Mouse (Mus musculus) adrenal gland, postnatal 25 days (tissue): Measurements from ENCODE around the gene Capn1. TPM values are rescaled to one million over a fixed set of nuclear protein-coding genes. Genes with fewer than 3 reads are reported as not detected.
A peak's percentile ranks its signal among the peaks of the same experiment; 100 is the strongest.

Experiments
- DNase-seq: peaks from one replicate; pipeline ENCODE4 v3.0.0; 2021; ENCODE audit warnings: mixed read lengths
- total RNA-seq: library from RNA; stranded (reverse); gene quantifications from 2 replicates; pipeline ENCODE4 v1.2.3, GENCODE M21; 2021

Gene Capn1
- total RNA-seq, 1 experiment from 2014 or later: 40.2 TPM

DNA sequence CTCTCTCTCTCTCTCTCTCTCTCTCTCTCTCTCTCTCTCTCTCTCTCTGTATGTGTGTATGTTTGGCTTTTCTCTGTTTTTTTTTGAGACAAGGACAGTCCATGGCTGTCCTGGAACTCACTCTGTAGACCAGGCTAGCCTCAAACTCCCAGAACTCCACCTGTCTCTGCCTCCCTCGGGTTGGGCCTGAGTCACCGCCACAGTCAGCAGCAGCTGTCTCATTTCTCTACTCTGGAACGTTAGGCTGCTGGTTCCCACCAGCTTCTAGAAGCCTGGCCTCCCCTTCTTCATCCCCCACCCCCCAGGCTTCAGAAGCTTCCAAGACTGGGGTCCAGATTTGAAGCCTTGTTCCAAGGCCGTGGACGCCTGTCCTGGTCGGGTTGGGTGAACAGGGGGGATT, 26.1 kb downstream of the Capn1 start:
- no peak for DNase-seq

DNA sequence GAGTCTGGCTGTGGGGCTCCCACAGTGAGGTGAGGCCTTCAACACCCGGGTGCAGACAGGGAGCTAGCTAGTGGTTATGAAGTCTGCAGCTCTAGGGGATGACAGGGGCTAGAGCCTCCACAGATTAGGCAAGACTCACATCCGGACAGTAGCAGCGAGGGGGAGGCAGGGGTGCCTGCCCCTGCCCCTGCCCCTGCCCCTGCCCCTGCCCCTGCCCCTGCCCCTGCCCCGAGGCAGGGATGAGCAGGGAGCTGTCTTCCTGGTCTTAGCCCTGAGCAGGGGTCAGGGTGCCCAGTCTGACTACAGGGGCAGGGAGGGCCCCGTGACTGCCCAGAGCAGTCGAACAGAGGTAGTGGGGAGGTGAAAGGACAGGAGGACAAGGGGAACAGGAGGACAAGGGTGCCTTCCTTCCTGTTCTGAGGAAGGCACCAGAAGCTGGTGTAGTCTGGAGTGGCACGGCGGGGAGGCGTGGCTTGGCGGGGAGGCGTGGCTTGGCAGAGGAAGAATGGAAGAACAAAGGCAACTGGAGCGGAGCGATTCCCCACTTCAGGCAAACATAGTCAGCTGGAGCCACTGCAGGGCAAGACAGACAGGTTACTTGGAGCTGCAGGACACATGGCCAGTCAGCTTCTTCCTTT, 26.8 kb downstream of the Capn1 start:
- peak; percentile 82 for DNase-seq

DNA sequence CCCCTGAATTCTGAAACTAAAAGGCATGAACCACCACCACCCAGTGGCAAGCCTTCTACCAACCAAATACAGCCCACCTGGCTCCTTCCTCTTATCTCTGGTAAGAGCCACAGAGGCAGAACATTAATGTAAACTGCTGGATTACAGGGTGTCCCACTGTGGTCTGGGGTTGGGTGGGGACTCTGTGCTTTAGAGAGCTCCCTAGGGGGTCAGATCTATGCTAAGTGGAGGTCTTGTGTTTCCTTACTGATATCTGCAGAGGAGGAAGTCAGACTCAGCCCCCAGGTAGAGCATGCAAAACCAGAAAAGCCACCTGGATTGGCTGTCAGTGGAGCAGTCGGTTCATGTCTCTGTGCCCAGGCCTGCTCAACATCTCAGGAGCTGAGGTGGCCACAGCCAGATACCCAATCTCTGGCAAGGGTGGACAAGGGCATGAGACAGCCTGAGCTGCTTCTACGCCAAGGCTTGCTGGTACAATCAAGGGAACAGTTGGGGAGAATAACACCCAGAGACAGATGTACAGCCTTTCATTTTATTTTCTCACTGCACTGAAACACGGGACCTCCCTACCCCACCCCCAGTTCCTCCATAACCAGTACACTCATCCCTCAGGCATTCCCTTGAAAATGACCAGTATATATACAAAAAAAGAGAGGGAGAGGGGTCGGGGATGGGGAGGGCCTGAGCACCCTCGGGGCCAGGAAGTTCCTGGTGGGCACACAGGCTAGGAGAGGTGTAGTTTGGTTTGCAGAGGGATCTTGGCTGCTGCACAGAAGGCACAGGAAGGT, 27.5 kb downstream of the Capn1 start:
- DNase-seq: no peak

DNA sequence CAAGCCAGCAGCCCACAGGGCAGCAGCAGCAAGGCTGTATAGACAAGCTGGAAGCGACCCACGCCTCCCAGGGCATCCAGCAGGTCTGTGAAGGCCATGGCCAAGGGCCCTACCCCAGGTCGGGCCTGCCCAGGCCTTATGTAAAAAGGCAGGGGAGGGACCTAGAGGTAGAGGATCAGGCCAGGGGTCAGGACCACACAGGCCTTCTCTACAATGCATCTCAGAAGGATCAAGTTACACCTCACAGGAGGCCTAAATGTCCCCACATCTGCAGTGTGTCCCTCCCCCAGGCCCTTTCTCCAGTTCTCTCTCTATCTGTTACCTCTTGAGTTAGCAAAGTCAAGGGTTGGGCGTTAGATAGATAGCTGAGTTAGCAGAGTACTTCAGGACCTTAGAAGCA, 29.7 kb downstream of the Capn1 start, which contains the start of gene Slc22a20:
TSS of gene Slc22a20 (minus strand) at position 101 of the 400 bp plus-strand sequence.
- DNase-seq: no peak

DNA sequence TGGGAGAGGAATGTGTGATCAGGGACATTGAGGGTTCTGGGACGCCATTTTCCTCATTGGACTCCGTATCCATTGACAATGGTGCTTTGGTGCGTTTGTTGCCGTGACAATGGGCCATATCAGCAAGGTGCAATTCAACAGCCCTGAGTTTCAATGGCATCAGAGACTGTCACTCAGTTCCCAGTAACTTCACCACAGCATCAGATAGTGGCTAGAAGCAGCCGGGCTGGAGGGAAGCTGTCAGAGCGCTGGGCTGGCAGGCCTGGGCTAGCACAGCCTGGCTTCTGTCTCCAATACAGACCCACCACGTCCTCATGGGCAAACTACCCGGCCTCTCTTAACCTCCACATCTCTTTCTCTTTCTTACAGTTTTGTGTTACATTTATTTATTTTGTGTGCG, 35.2 kb downstream of the Capn1 start:
- DNase-seq: no peak

DNA sequence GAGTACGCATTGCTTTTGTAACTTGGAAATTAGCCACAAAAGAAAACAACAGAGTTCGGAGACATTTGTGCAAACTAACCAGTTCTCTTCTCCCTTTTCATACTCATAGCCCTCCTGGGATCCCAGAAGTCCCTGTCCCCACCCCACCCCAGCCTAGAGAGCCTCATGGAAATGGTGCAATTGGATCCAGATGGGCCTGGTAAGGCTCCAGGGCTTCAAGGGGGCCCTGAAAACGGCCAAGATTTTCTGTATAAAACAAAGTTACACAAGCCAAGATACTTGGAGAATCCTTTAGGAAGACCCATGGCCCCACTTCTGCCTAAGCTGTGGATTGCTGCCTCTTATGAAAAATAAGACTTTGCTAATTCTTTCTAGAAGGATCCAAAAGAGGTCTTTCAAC, 38.0 kb downstream of the Capn1 start:
- no peak for DNase-seq

DNA sequence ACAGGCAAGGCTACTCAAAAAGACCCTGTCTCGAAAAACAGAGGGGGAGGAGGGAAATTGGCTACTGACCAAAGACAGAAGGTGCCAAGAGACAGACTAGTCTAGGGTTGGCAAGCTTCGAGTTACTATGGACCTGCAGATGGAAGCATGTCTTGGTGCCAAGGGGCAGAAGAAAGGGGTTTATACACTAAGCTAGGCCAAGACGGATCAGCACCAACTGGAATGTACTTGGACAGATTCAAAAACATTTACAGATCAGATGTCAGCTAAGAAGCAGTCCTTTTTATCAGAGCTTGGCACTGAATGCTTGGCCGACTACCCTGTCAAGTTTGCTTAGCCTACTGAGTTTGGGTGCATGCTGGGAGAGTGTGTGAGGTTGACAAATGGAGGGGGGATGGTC, 40.0 kb downstream of the Capn1 start:
- no peak for DNase-seq

- DNase-seq: no peak
These were observed 40.6 kb downstream of the Capn1 start for GRCm38 (mm10) chr19:5975112-5975511.

- DNase-seq: no peak
These were observed 48.0 kb downstream of the Capn1 start for GRCm38 (mm10) chr19:5967664-5968063.

GRCm38 (mm10) chr19:5966786-5967185, 48.9 kb downstream of the Capn1 start:
- DNase-seq: no peak

- DNase-seq: no peak
These were observed 49.8 kb downstream of the Capn1 start for GRCm38 (mm10) chr19:5965910-5966309.

DNA sequence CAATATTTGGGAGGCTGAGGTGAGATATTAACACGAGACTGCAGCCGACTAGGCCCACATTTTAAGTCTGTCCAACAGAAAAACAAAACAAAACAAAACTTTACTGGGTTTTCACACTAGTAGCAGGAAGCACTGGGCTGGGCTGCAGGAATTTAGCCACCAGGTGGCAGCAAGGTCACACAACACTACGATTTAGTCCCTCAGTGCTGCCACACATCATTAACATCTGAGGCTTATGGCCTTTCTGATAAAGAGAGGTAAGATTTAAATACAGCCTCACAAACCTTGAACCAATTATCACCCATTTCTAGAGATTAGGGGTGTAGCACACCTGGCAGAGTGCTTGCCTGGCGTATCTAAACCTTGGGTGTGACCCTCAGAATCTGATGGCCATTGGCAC, 50.4 kb downstream of the Capn1 start:
- DNase-seq: peak; percentile 76

DNA sequence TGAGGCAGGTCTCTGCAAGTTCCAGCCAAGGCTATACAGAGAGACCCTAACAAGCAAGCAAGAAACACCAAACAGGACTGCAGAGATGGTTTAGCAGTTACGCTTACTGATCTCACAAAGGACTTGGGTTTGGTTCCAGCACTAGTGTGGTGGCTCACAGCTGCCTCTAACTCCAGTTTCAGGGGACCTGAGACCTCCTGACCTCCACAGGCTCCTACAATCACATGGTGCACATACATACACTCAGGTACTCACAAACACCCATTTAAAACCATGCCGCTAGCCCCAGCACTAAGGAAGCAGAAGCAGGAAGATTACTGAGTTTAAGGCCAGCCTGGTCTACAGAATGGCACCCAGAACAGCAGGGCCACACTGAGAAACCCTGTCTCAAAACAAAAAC, 50.9 kb downstream of the Capn1 start:
- DNase-seq: no peak

DNA sequence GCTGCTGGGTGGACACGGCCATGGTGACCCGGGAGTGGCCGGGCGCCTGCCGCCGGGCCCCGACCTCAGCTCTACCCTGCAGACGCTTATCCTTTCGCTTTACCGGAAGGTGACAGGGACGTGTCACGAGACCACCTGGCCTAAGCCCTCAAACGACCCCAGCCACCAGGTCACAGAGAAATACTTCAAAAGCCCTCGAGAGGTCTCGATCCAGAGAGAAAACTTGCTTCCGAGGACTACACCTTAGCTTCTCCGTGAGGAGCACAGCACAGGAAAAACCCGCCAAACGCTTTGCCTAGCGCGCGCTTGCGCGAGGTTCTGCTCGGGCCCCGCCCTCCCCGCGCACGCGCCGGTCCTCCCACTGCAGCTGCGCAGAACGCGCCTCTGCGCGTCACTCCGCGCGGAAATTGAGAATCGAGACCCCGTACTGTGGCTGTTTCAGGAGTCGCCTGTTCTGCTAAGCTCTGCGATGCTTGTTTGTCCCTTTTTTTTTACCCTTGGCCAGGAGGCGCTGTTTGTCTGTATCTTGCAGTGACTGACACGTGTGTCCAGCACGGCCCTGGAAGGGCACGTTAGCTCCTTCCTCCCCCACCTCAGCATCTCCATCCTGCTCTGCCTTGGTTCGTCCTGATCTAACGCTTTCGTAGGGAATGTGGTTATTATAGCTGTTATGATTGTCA, 51.7 kb downstream of the Capn1 start, which contains the start of gene Pola2:
TSS of gene Pola2 (minus strand) at position 320 of the 680 bp plus-strand sequence.
- DNase-seq: peak; percentile 90

DNA sequence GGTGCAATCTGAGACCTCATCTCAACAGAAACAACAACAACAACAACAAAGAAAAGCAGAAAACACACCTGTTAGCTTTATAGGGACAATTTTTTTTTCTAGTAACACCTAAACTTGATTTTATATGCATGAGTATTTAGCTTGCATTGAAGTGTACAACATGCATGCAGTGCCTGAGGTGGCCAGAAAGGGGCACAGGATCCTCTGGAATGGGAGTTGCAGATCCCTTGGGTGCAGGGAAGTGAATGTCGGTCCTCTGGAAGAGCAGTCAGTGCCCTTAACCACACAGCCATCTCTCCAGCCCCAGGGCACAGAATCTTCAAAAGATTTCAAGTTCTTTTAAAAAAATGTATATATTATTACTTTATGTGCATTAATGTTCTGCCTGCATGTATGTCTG, 53.0 kb downstream of the Capn1 start:
- DNase-seq: no peak

DNA sequence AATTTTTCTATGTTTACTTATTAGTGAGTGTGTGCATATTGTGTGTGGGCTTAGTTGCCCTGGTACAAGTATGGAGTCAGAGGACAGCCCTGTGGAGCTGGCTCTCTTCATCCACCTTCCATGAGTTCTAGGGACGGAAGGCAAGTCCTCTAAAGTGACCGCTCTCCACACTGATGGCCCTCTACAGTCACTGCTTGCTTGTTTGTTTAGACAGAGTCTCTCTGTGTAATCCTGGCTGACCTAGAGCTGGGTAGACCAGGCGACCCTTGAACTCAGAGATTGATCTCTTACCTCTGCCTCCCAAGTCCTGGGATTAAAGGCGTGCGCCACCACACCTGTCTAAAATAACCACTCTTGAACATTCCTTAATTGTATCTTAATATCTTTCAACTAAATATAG, 58.3 kb downstream of the Capn1 start:
- no peak for DNase-seq

GRCm38 (mm10) chr19:5956685-5957084, 59.0 kb downstream of the Capn1 start:
- peak; percentile 79 for DNase-seq

GRCm38 (mm10) chr19:5955704-5956670, 59.7 kb downstream of the Capn1 start:
- no peak for DNase-seq

DNA sequence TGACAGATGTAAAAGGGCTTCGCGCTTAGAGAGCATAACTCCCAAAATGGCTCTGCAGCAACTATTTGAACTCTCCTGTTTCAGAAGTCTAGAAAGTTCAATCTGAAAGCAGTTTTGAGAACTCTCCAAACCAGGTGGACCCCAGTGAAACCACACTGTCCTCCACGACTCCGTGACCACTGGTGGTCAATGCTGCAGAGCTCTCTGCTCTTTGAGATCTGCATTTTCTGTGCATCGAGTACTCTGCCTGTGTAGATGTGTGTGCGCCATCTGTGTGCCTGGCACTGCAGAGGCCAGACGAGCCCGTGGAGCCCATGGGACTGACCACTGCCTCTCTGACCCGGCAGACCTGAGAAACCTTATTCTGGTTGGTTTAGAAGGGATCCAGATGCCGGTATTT, 60.8 kb downstream of the Capn1 start:
- DNase-seq: no peak

- DNase-seq: peak; percentile 65
These were observed 61.5 kb downstream of the Capn1 start for GRCm38 (mm10) chr19:5954031-5954710.

DNA sequence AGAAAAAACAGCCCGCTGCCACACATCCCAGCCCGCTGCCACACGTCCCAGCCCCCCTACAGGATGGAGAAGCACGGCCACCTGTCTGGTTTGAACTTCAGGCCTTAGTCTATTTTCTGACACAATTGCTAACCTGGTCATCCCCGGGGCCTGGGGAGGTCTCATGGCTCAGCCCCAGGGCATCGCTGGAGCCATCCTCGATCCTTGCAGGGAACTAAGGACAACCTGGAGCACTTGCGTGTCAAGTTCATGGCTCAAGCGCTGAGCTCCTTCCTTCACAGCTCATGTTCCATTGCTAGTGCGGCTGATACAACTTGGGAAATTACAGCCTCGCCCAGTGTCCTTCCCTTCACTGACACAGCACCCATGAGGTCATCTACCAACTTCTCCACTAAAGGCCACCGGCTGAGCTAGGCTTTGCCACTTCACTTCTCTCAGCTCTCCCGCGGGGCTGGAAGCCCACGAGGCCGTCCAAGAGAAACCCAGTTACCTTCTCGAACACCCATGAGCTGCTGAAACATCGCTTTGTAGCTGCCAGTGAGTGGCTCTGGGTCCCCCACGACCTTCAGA, 62.4 kb downstream of the Capn1 start:
- DNase-seq: no peak
